Mouse (Mus musculus): ENCODE results near the gene Gm11011. TPM values are rescaled to one million over a fixed set of nuclear protein-coding genes. Genes with fewer than 3 reads are reported as not detected.

The Gm11011 gene
- polyA plus RNA-seq, 1 experiment from 2014 or later: not detected

DNA sequence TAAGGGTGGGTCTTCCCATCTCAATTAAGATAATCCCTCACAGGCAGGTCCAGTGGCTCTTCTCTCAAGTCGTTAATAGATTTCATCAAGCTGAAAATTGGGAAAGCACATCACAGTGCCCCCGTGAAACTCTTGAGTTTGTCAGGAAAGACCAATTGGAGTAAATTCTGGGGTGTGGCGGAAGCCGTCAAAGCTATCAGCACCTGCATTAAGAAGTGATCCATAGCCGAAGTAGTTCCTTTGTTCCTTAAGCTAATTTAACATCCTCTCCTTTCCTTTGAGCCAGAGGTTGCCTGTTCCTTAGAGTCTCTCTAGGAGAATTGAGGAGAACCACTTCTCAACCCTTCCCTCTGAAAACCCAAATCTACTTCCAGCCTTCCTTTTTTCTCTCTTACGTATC, 28.5 kb upstream of the Gm11011 start:
- no peak for ATAC-seq (replicated peaks; ENCODE audit: low FRiP score, low TSS enrichment, low read depth)
- H3K4me3 ChIP-seq (ENCODE audit: low read depth, low read length): no peak overlapping the region
- 78% methylated on average over 6 of the region's 6 CpGs for WGBS
- peaks cover 7% of the 10 kb centered on the region for H3K4me1 ChIP-seq (replicated peaks; ENCODE audit: control insufficient read depth, insufficient read depth, low read length)
- H3K27ac ChIP-seq (ENCODE audit: low read depth): no peak overlapping the region
- no peak for DNase-seq (ENCODE audit: low spot score)
- H3K4me2 ChIP-seq (ENCODE audit: low read length): no peak overlapping the region
- H3K36me3 ChIP-seq (ENCODE audit: control insufficient read depth, insufficient read depth, low read length): no peaks in the 10 kb centered on the region
- no peak overlapping the region for H3K9ac ChIP-seq (ENCODE audit: low read length)
- no peaks in the 10 kb centered on the region for H3K9me3 ChIP-seq (ENCODE audit: control insufficient read depth, low read length)
- no peaks in the 10 kb centered on the region for H3K27me3 ChIP-seq (replicated peaks; ENCODE audit: control insufficient read depth, insufficient read depth, low read length)

DNA sequence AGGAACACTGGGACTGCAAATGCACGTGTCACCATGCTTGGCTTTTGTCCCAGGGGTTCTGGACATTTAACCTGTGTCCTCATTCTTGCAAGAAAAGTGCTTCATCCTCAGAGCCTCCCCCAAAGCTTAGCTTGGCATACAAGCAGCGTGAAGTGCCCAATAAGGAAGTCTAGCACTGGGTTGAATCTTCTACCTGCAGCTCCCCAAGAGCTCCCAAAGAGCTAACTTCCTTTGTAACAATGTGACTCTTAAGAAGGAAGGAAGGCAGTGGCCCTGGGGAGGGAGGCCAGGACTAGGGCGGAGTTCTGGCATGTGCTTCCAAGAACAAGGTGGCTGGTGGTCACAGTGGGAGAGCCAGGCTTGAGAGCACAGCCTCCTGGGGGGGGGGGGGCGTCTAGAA, 27.1 kb upstream of the Gm11011 start:
- H3K27me3 ChIP-seq (replicated peaks; ENCODE audit: control insufficient read depth, insufficient read depth, low read length): no peaks in the 10 kb centered on the region
- 64% methylated on average over 4 of the region's 4 CpGs for WGBS
- ATAC-seq (replicated peaks; ENCODE audit: low FRiP score, low TSS enrichment, low read depth): no peak
- no peaks in the 10 kb centered on the region for H3K9me3 ChIP-seq (ENCODE audit: control insufficient read depth, low read length)
- no peaks in the 10 kb centered on the region for H3K36me3 ChIP-seq (ENCODE audit: control insufficient read depth, insufficient read depth, low read length)
- no peak for DNase-seq (ENCODE audit: low spot score)
- H3K4me1 ChIP-seq (replicated peaks; ENCODE audit: control insufficient read depth, insufficient read depth, low read length): peaks cover 2% of the 10 kb centered on the region; the same call in 1 of the 2 replicates
- H3K9ac ChIP-seq (ENCODE audit: low read length): no peak overlapping the region
- H3K4me3 ChIP-seq (ENCODE audit: low read depth, low read length): no peak overlapping the region
- no peak overlapping the region for H3K4me2 ChIP-seq (ENCODE audit: low read length)
- H3K27ac ChIP-seq (ENCODE audit: low read depth): no peak overlapping the region

GRCm38 (mm10) chr2:169611557-169611956, 24.0 kb upstream of the Gm11011 start:
- Histone ChIP-seq H3K27me3 (replicated peaks; ENCODE audit: control insufficient read depth, insufficient read depth, low read length) (no peaks in the 10 kb centered on the region), H3K4me2 (ENCODE audit: low read length) (no peak overlapping the region), H3K36me3 (ENCODE audit: control insufficient read depth, insufficient read depth, low read length) (no peaks in the 10 kb centered on the region), H3K9ac (ENCODE audit: low read length) (no peak overlapping the region), H3K4me1 (replicated peaks; ENCODE audit: control insufficient read depth, insufficient read depth, low read length) (peaks cover 18% of the 10 kb centered on the region; the same call in 1 of the 2 replicates), H3K9me3 (ENCODE audit: control insufficient read depth, low read length) (no peaks in the 10 kb centered on the region), H3K27ac (ENCODE audit: low read depth) (no peak overlapping the region), H3K4me3 (ENCODE audit: low read depth, low read length) (no peak overlapping the region)
- 41% methylated on average over 7 of the region's 7 CpGs for WGBS
- no peak for DNase-seq (ENCODE audit: low spot score)
- ATAC-seq (replicated peaks; ENCODE audit: low FRiP score, low TSS enrichment, low read depth): no peak

GRCm38 (mm10) chr2:169610882-169611281, 23.3 kb upstream of the Gm11011 start:
- ATAC-seq (replicated peaks; ENCODE audit: low FRiP score, low TSS enrichment, low read depth): no peak
- Histone ChIP-seq H3K4me3 (ENCODE audit: low read depth, low read length) (no peak overlapping the region), H3K4me2 (ENCODE audit: low read length) (no peak overlapping the region), H3K27ac (ENCODE audit: low read depth) (no peak overlapping the region), H3K9ac (ENCODE audit: low read length) (no peak overlapping the region), H3K36me3 (ENCODE audit: control insufficient read depth, insufficient read depth, low read length) (no peaks in the 10 kb centered on the region), H3K4me1 (replicated peaks; ENCODE audit: control insufficient read depth, insufficient read depth, low read length) (peaks cover 18% of the 10 kb centered on the region; the same call in 1 of the 2 replicates), H3K27me3 (replicated peaks; ENCODE audit: control insufficient read depth, insufficient read depth, low read length) (no peaks in the 10 kb centered on the region), H3K9me3 (ENCODE audit: control insufficient read depth, low read length) (no peaks in the 10 kb centered on the region)
- no peak for DNase-seq (ENCODE audit: low spot score)
- WGBS: 50% methylated on average over 8 of the region's 8 CpGs

GRCm38 (mm10) chr2:169609956-169610355, 22.4 kb upstream of the Gm11011 start:
- ATAC-seq (replicated peaks; ENCODE audit: low FRiP score, low TSS enrichment, low read depth) (no peak), DNase-seq (ENCODE audit: low spot score) (no peak)
- Histone ChIP-seq H3K36me3 (ENCODE audit: control insufficient read depth, insufficient read depth, low read length) (no peaks in the 10 kb centered on the region), H3K27ac (ENCODE audit: low read depth) (no peak overlapping the region), H3K9ac (ENCODE audit: low read length) (no peak overlapping the region), H3K27me3 (replicated peaks; ENCODE audit: control insufficient read depth, insufficient read depth, low read length) (no peaks in the 10 kb centered on the region), H3K4me2 (ENCODE audit: low read length) (no peak overlapping the region), H3K4me3 (ENCODE audit: low read depth, low read length) (no peak overlapping the region), H3K9me3 (ENCODE audit: control insufficient read depth, low read length) (no peaks in the 10 kb centered on the region), H3K4me1 (replicated peaks; ENCODE audit: control insufficient read depth, insufficient read depth, low read length) (peaks cover 18% of the 10 kb centered on the region; the same call in 1 of the 2 replicates)
- 63% methylated on average over 13 of the region's 13 CpGs for WGBS

DNA sequence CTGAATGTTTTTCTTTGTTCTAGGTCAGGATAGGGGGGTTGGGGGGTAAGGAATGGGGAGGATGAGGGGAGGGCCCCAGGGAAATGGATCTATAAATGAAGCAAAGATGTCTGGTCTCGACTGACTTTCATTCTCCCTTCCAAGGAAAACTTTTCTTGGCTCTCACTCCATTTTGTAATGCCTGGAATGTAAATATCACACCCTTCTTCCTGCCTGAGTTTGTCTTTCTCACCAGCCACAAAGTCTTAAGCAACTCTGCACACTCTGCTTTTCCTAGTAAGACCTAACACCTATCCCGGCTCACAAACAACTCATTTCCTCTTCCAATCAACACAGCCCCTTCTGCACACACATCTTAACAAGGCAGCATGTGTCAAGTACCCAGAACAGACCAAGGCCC, 20.2 kb upstream of the Gm11011 start:
- DNase-seq (ENCODE audit: low spot score): no peak
- Histone ChIP-seq H3K9me3 (ENCODE audit: control insufficient read depth, low read length) (no peaks in the 10 kb centered on the region), H3K27me3 (replicated peaks; ENCODE audit: control insufficient read depth, insufficient read depth, low read length) (no peaks in the 10 kb centered on the region), H3K36me3 (ENCODE audit: control insufficient read depth, insufficient read depth, low read length) (no peaks in the 10 kb centered on the region), H3K9ac (ENCODE audit: low read length) (no peak overlapping the region), H3K27ac (ENCODE audit: low read depth) (peak overlapping the region; percentile 69), H3K4me2 (ENCODE audit: low read length) (no peak overlapping the region), H3K4me3 (ENCODE audit: low read depth, low read length) (no peak overlapping the region), H3K4me1 (replicated peaks; ENCODE audit: control insufficient read depth, insufficient read depth, low read length) (peaks cover 18% of the 10 kb centered on the region; the same call in 1 of the 2 replicates)
- WGBS: 17% methylated on average over 2 of the region's 2 CpGs
- ATAC-seq (replicated peaks; ENCODE audit: low FRiP score, low TSS enrichment, low read depth): no peak

- Histone ChIP-seq H3K36me3 (ENCODE audit: control insufficient read depth, insufficient read depth, low read length) (no peaks in the 10 kb centered on the region), H3K9ac (ENCODE audit: low read length) (no peak overlapping the region), H3K27ac (ENCODE audit: low read depth) (peak overlapping the region; percentile 69; the same call in 1 of the 2 replicates), H3K4me3 (ENCODE audit: low read depth, low read length) (no peak overlapping the region), H3K9me3 (ENCODE audit: control insufficient read depth, low read length) (no peaks in the 10 kb centered on the region), H3K4me1 (replicated peaks; ENCODE audit: control insufficient read depth, insufficient read depth, low read length) (peaks cover 16% of the 10 kb centered on the region; the same call in 1 of the 2 replicates), H3K27me3 (replicated peaks; ENCODE audit: control insufficient read depth, insufficient read depth, low read length) (no peaks in the 10 kb centered on the region), H3K4me2 (ENCODE audit: low read length) (no peak overlapping the region)
- 76% methylated on average over 13 of the region's 13 CpGs for WGBS
- no peak for ATAC-seq (replicated peaks; ENCODE audit: low FRiP score, low TSS enrichment, low read depth)
- DNase-seq (ENCODE audit: low spot score): no peak
Observed at GRCm38 (mm10) chr2:169606901-169607678, 19.5 kb upstream of the Gm11011 start.

- WGBS: 30% methylated on average over 6 of the region's 6 CpGs
Observed at GRCm38 (mm10) chr2:169600163-169600562, 12.6 kb upstream of the Gm11011 start.

DNA sequence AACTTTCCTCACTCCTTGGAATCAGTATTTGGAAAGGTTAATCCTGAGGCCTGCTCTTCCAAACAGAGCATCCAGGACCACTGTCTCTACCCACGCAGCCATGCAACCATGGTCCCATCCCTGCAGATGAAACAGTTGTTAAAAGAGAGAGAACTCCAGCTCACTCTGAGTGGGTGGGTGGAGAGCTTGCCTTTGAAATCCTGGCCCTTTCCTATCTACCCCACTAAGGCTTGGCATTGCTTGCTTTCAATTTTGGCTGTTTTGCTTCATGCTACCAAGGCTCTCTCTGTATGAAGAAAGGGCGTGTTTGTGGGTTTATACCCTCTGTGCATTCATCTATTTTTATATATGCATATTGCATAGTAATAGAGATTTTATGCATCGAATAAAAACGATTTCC, 12.0 kb upstream of the Gm11011 start:
- peaks cover 8% of the 10 kb centered on the region; the same call in 1 of the 2 replicates for H3K4me1 ChIP-seq (replicated peaks; ENCODE audit: control insufficient read depth, insufficient read depth, low read length)
- no peaks in the 10 kb centered on the region for H3K27me3 ChIP-seq (replicated peaks; ENCODE audit: control insufficient read depth, insufficient read depth, low read length)
- H3K4me3 ChIP-seq (ENCODE audit: low read depth, low read length): no peak overlapping the region
- no peak overlapping the region for H3K27ac ChIP-seq (ENCODE audit: low read depth)
- ATAC-seq (replicated peaks; ENCODE audit: low FRiP score, low TSS enrichment, low read depth): no peak
- WGBS: 91% methylated on average over 4 of the region's 4 CpGs
- H3K36me3 ChIP-seq (ENCODE audit: control insufficient read depth, insufficient read depth, low read length): no peaks in the 10 kb centered on the region
- H3K4me2 ChIP-seq (ENCODE audit: low read length): no peak overlapping the region
- no peak for DNase-seq (ENCODE audit: low spot score)
- no peak overlapping the region for H3K9ac ChIP-seq (ENCODE audit: low read length)
- no peaks in the 10 kb centered on the region for H3K9me3 ChIP-seq (ENCODE audit: control insufficient read depth, low read length)

More at GRCm38 (mm10) chr2:169600163-169600562, 12.6 kb upstream of the Gm11011 start:
- no peak for DNase-seq (ENCODE audit: low spot score)
- no peak for ATAC-seq (replicated peaks; ENCODE audit: low FRiP score, low TSS enrichment, low read depth)
- Histone ChIP-seq H3K27me3 (replicated peaks; ENCODE audit: control insufficient read depth, insufficient read depth, low read length) (no peaks in the 10 kb centered on the region), H3K9ac (ENCODE audit: low read length) (no peak overlapping the region), H3K27ac (ENCODE audit: low read depth) (no peak overlapping the region), H3K4me2 (ENCODE audit: low read length) (no peak overlapping the region), H3K36me3 (ENCODE audit: control insufficient read depth, insufficient read depth, low read length) (no peaks in the 10 kb centered on the region), H3K4me1 (replicated peaks; ENCODE audit: control insufficient read depth, insufficient read depth, low read length) (peaks cover 8% of the 10 kb centered on the region; the same call in 1 of the 2 replicates), H3K9me3 (ENCODE audit: control insufficient read depth, low read length) (no peaks in the 10 kb centered on the region), H3K4me3 (ENCODE audit: low read depth, low read length) (no peak overlapping the region)
